ENCODE assay signal across 15 mouse cellular contexts in the genomic region with DNA sequence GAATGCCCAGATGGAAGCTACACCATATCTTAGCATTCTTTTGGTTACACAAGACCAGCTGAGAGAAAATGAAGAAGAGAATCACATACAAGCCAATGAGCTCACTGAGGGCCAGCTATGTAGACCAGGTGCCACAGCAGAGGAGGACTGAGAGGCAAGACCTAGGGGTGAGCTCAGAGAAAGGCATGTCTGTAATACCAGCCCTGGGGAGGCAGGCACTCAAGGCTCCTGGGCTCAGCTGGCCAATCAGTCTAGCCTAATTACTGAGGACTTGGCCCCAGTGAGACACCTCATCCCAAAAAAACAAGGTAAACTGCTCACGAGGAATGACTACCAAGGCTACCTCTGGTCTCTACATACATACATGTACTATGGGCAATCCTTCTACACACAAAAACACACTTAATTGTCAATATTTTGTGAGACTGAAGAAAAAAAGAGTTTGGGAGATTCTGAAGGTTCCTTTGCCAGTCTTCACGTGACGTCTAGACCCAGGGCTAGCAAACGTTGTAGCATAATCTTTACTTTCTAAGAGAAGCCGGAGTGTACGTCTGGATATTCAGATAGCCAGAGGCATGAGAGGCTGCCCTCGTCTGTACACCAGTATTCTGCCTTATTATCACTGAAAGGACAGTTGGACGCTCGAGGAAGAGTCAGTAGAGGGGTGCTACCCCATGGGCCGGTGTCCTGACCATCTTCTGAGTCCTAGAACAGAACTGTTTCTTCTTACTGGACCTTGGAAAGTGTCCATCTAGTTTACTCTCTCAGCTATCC.
"Had no signal": no experiment of that assay in that cellular context is flagged by ENCODE, and none has a peak within 500 bp of the region (broad histone marks: within the 10 kb centered on the region; RNA-seq: fewer than 3 reads in every experiment).

No protein-coding gene starts in this region.

- H3K4me2 ChIP-seq: limb, embryonic 12.5 days; lung, embryonic 15.5 days; midbrain, embryonic 12.5 days; neural tube, embryonic 15.5 days had no signal

- H3K27me3 ChIP-seq: limb, embryonic 12.5 days; lung, embryonic 15.5 days; megakaryocyte, embryonic 14.5 days; midbrain, embryonic 12.5 days; neural tube, embryonic 15.5 days had no signal

- H3K9me3 ChIP-seq: limb, embryonic 12.5 days; lung, embryonic 15.5 days; megakaryocyte, embryonic 14.5 days; midbrain, embryonic 12.5 days; neural tube, embryonic 15.5 days had no signal

- H3K27ac ChIP-seq: layer of hippocampus, adult 2 months; limb, embryonic 12.5 days; lung, embryonic 15.5 days; midbrain, embryonic 12.5 days; neural tube, embryonic 15.5 days had no signal

- H3K4me3 ChIP-seq: layer of hippocampus, adult 2 months; limb, embryonic 12.5 days; lung, embryonic 15.5 days; megakaryocyte, embryonic 14.5 days; midbrain, embryonic 12.5 days; neural tube, embryonic 15.5 days had no signal

- H3K36me3 ChIP-seq: limb, embryonic 12.5 days; lung, embryonic 15.5 days; midbrain, embryonic 12.5 days; neural tube, embryonic 15.5 days had no signal

- ATAC-seq: inflammation-experienced regulatory T-cells, adult 6 months; intestine, postnatal 0 days had no signal

- DNase-seq: kidney, adult 9 months; kidney, postnatal 10 days; kidney, postnatal 4 days; right cerebral cortex, adult 18-20 months; right cerebral cortex, postnatal 25 days; thymus, adult 18-20 months; thymus, postnatal 14 days had no signal

- H3K4me1 ChIP-seq: midbrain, embryonic 12.5 days had no signal

- H3K9ac ChIP-seq: limb, embryonic 12.5 days; lung, embryonic 15.5 days; midbrain, embryonic 12.5 days; neural tube, embryonic 15.5 days had no signal
